Mouse (Mus musculus) spleen, adult 2 months (tissue): ENCODE data around the gene Shld1. TPM values are rescaled to one million over a fixed set of nuclear protein-coding genes. Genes with fewer than 3 reads are reported as not detected.

ENCODE experiments used
- DNase-seq, 2 experiments: peaks; one replicate each; pipeline versions ENCODE4 v3.0.0 to v3.0.0-alpha.2; 2012 to 2021; ENCODE audit warnings: low spot score in 2 of 2, low read depth in 1 of 2
- H3K27ac ChIP-seq: fragments of 200-500 bp; 2 replicates; pipeline ENCODE4 v1.5.1; 2012; ENCODE audit warnings: low read length, inconsistent platforms; ENCODE audit not compliant: insufficient read depth
- H3K27me3 ChIP-seq: fragments of 200-500 bp; 2 replicates; pipeline ENCODE4 v1.6.1; 2012; ENCODE audit warnings: mild to moderate bottlenecking, moderate library complexity, low read length, inconsistent platforms; ENCODE audit not compliant: control insufficient read depth, insufficient read depth
- H3K36me3 ChIP-seq: fragments of 200-500 bp; 2 replicates; pipeline ENCODE4 v1.6.1; 2012; ENCODE audit warnings: mild to moderate bottlenecking, low read length, inconsistent platforms; ENCODE audit not compliant: control insufficient read depth, insufficient read depth
- H3K4me1 ChIP-seq: fragments of 200-500 bp; 2 replicates; pipeline ENCODE4 v1.6.1; 2011; ENCODE audit warnings: inconsistent platforms; ENCODE audit not compliant: control insufficient read depth, insufficient read depth, insufficient read length
- H3K4me3 ChIP-seq: fragments of 200-500 bp; 2 replicates; pipeline ENCODE4 v1.5.1; 2011; ENCODE audit warnings: mild to moderate bottlenecking, inconsistent platforms; ENCODE audit not compliant: insufficient read depth, insufficient read length; ENCODE audit errors: extremely low read depth
- CTCF ChIP-seq: fragments of 200-500 bp; IDR thresholded peaks from 2 replicates; pipeline ENCODE4 v1.5.1; 2011; ENCODE audit warnings: mild to moderate bottlenecking, inconsistent platforms; ENCODE audit not compliant: insufficient read depth, insufficient read length, insufficient replicate concordance; ENCODE audit errors: extremely low read depth
- POLR2A ChIP-seq: fragments of 200-500 bp; IDR thresholded peaks from 2 replicates; pipeline ENCODE4 v1.6.1; 2011; ENCODE audit warnings: low read depth, low read length, inconsistent platforms
- WGBS: fragments of 180-500 bp; shearing (Covaris S2); methylation state at CpG from one replicate; pipeline ENCODE4 v1.1.7; 2018; 5-methylcytosine and 5-hydroxymethylcytosine counted together
- polyA plus RNA-seq: library from polyadenylated mRNA; depleted of rRNA; stranded (reverse); fragments of >200 nt; gene quantifications from 2 replicates; pipeline ENCODE4 v1.2.3, GENCODE M21; 2012

The Shld1 gene
- polyA plus RNA-seq, 1 experiment, result 12.7 TPM

DNA sequence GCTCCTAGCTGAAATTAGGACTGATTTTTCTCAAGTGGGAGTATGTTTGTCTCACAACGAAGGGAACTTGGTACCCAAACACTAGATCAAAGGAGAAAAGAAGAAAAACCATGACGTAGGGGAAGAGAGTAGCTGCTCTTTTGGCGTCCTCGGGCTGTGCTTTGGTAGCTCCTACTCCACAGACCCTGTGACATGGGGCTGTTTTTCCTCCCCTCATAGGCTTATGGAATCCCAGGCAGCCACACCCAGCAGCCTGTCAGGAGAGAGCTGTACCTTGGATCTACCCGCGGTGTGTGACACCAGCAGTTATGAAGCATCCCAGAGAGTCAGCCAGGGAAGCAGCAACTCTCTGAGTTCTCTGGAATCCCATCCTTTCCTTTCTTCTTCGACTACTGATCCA lies 5.0 kb downstream of the Shld1 start:
- H3K27ac ChIP-seq, result peak overlapping the region; percentile 54
- no peak for DNase-seq
- H3K4me1 ChIP-seq, result peaks cover 4% of the 10 kb centered on the region
- peaks cover 2% of the 10 kb centered on the region; the same call in 1 of the 2 replicates for H3K36me3 ChIP-seq
- WGBS, result 85% methylated on average over 7 of the region's 7 CpGs
- no peaks in the 10 kb centered on the region for H3K27me3 ChIP-seq
- H3K4me3 ChIP-seq, result no peak overlapping the region
- TF ChIP-seq CTCF (no peak), POLR2A (no peak)

DNA sequence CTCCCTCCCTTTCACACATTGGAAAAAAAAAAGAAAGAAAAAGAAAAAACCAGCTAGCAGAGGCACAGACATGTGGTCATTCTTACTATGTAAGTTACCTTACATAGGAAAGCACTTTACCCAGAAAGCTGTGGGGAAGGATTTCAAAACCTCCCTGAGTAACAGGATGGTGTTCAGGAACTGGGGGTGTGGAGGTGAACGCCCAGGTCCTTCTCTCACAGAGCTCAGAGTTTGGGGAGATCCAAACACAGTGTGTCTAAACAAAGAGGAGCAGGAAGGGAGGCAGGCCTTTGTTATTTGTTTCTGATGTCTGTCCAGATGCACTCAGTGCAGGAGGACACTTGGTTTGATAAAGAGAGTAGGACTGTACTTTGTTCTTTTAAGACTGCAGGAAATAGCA lies 5.6 kb downstream of the Shld1 start:
- TF ChIP-seq CTCF, result no peak
- TF ChIP-seq POLR2A, result no peak
- no peak for DNase-seq
- Histone ChIP-seq H3K27me3 (no peaks in the 10 kb centered on the region), H3K4me3 (no peak overlapping the region), H3K4me1 (peaks cover 4% of the 10 kb centered on the region), H3K27ac (no peak overlapping the region; the same call in 1 of the 2 replicates), H3K36me3 (peaks cover 2% of the 10 kb centered on the region; the same call in 1 of the 2 replicates)
- 45% methylated on average over 1 of the region's 1 CpGs for WGBS

DNA sequence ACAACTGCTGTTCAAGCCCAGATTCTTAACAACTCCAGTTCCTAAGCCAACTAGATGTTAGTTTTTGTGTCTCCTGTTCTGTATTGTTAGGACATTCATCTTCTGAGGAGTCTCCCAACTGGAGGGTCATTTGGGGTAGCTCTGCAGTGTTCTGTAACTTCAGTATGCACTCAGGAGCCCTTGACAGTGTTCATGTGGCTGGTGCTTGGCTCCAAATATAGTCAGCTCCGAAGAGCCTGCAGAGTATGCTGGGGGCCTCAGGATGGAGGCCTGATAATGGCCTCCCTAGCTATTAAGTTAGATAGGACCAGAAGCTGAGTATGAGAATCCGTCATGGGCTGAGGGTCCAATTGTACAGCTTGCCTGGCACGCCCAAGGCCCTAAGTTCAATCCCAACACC lies 7.2 kb downstream of the Shld1 start:
- Histone ChIP-seq H3K27ac (no peak overlapping the region), H3K36me3 (peaks cover 5% of the 10 kb centered on the region; the same call in 1 of the 2 replicates), H3K27me3 (no peaks in the 10 kb centered on the region), H3K4me3 (no peak overlapping the region), H3K4me1 (peaks cover 2% of the 10 kb centered on the region; the same call in 1 of the 2 replicates)
- WGBS, result 91% methylated on average over 3 of the region's 3 CpGs
- DNase-seq, result no peak
- no peak for TF ChIP-seq POLR2A
- TF ChIP-seq CTCF, result no peak

DNA sequence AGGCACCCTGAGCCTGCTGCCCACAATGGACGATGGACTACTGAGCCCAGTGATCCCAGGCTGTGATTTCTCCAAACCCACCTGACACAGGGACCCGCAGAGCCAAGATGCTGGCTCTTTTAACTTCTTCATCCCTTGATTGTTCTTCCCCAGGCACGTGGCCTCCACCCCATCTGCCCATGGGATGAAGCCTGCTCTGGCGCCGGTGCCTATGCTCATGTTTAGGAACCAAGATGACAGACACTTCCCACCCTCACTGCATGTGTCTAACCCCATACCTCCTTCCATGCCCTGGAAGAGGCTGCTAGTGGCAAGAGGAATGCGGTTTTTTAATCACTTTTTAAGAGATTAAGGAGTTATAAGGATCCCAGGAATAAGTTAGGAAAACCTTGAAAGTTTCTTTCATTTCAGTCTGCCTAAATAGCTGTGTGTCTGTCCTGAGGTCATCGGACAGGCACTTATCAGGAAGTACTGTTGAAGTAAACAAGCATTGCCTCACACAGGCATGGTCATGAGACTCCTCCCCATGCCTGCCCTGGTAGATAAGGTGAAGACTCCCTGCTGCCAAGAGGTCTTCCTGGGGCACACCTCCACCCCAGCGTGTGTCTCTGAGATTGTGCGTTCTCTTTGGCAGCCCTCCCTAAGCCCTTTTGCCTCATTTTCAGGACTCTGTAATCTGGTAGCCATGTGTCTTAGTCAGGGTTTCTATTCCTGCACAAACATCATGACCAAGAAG lies 8.8 kb downstream of the Shld1 start:
- WGBS, result 79% methylated on average over 9 of the region's 9 CpGs
- TF ChIP-seq CTCF (no peak), POLR2A (no peak)
- H3K36me3 ChIP-seq, result peaks cover 5% of the 10 kb centered on the region; the same call in 1 of the 2 replicates
- H3K27ac ChIP-seq, result peak overlapping the region; percentile 43; the same call in 1 of the 2 replicates
- H3K4me3 ChIP-seq, result no peak overlapping the region
- H3K27me3 ChIP-seq, result no peaks in the 10 kb centered on the region
- H3K4me1 ChIP-seq, result no peaks in the 10 kb centered on the region; the same call in 1 of the 2 replicates
- DNase-seq, result no peak

DNA sequence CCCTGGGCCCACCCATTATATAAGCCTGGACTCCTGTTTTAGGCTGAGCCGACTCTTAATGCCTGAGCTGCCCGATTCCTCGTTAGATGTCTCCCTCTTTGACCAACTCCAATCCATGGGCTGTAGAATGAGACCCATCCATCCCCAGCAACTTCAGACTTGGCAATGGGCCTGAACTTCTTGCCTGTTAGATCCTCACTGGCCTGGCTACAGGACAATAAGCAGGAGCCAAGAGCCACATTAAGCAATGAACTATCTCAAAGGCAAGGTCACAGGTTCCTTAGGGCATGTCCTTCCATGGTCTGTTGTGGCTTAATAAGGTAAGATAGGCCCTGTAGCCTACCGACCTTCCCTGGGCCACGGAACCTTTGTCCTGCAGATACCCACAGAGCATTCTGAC lies 9.8 kb downstream of the Shld1 start:
- Histone ChIP-seq H3K27me3 (no peaks in the 10 kb centered on the region), H3K36me3 (peaks cover 5% of the 10 kb centered on the region; the same call in 1 of the 2 replicates), H3K27ac (no peak overlapping the region), H3K4me3 (no peak overlapping the region), H3K4me1 (no peaks in the 10 kb centered on the region; the same call in 1 of the 2 replicates)
- TF ChIP-seq POLR2A, result no peak
- no peak for DNase-seq
- WGBS, result 90% methylated on average over 5 of the region's 5 CpGs

DNA sequence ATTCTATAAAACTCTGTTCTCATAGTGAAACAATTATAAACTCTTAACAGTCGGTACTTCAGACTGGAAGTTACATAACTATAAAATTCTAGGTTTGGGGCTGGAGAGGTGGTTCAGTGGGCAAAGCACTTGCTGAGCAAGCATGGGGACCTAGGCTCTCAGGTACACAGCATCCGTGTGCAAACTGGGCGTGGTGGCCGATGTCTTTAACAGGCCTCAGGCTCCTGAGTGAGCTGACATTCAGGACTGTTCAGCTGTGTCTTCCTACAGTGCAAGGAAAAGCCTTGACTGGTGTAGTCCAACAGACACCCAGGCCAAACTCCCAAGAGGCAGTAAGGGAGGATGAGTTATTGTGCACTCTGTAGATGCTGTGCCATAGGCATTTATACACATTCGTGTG lies 10.5 kb downstream of the Shld1 start:
- 92% methylated on average over 5 of the region's 5 CpGs for WGBS
- DNase-seq, result no peak
- Histone ChIP-seq H3K27me3 (no peaks in the 10 kb centered on the region), H3K4me1 (no peaks in the 10 kb centered on the region; the same call in 1 of the 2 replicates), H3K4me3 (no peak overlapping the region), H3K36me3 (peaks cover 5% of the 10 kb centered on the region; the same call in 1 of the 2 replicates), H3K27ac (0 out of 2 replicates have a peak overlapping the region, but pooled peaks have one; percentile 13)
- no peak for TF ChIP-seq POLR2A
- no peak for TF ChIP-seq CTCF

DNA sequence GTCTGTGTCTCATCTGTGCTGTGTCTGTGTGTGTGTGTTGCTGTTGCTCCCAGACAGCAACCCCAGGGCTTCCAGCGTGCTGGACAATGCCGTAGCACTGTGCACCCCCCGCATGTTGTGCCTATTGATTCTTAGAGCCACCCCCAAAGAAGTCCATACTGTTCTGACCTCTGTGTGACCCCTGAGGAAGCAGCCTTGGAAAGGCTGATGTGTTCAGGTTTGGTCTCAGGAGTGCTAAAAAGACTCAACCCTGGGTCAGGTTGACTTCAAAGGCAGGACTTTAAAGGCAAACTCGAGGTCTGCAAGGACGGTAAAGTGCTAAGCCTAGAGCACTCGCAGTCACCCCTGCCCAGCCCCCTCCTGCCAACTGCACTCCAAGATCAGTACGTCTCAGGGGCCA lies 11.0 kb downstream of the Shld1 start:
- 85% methylated on average over 7 of the region's 7 CpGs for WGBS

More for the DNA sequence above, 11.0 kb downstream of the Shld1 start:
- TF ChIP-seq CTCF, result no peak
- no peak for TF ChIP-seq POLR2A
- DNase-seq, result no peak
- Histone ChIP-seq H3K27me3 (no peaks in the 10 kb centered on the region), H3K4me1 (no peaks in the 10 kb centered on the region; the same call in 1 of the 2 replicates), H3K27ac (0 out of 2 replicates have a peak overlapping the region, but pooled peaks have one; percentile 13), H3K36me3 (peaks cover 5% of the 10 kb centered on the region; the same call in 1 of the 2 replicates), H3K4me3 (no peak overlapping the region)
